Comparison of ENCODE assay signal across 28 mouse cellular contexts in genomic region chr10:10700903-10701302, GRCm38 (mm10). TPM values are rescaled to one million over a fixed set of nuclear protein-coding genes. Genes with fewer than 3 reads are reported as not detected.
DNase-seq lines count a peak whose midpoint lies in the region; ATAC-seq and TF ChIP-seq lines count a peak whose summit lies in the region.
"Had no signal": no experiment of that assay in that cellular context is flagged by ENCODE, and none has a peak within 500 bp of the region (broad histone marks: within the 10 kb centered on the region; RNA-seq: fewer than 3 reads in every experiment).

No protein-coding gene starts in this region.

- 33% methylated on average over 1 of the region's 1 CpGs for WGBS in embryonic facial prominence, embryonic 14.5 days
- WGBS in embryonic facial prominence, embryonic 10.5 days: 62% methylated on average over 1 of the region's 1 CpGs
- WGBS in forebrain, embryonic 16.5 days: 41% methylated on average over 1 of the region's 1 CpGs
- WGBS in forebrain, embryonic 10.5 days: 78% methylated on average over 1 of the region's 1 CpGs

- H3K79me2 ChIP-seq in CH12.LX (replicated peaks; ENCODE audit: control insufficient read depth, extremely low read depth, insufficient read depth, poor library complexity, severe bottlenecking): no peaks in the 10 kb centered on the region

- TF ChIP-seq POLR2A in CH12.LX (IDR thresholded peaks at IDR 0.05; ENCODE audit: low read depth, low read length): no peak

- no peak overlapping the region for H3K9ac ChIP-seq in embryonic facial prominence, embryonic 14.5 days (ENCODE audit: low read depth, low read length)
- no peak overlapping the region for H3K9ac ChIP-seq in forebrain, embryonic 16.5 days (replicated peaks; ENCODE audit: low read depth, low read length)
- H3K9ac ChIP-seq in CH12.LX (ENCODE audit: insufficient read depth, low read depth): no peak overlapping the region
- H3K9ac ChIP-seq: embryonic facial prominence, embryonic 12.5 days; embryonic facial prominence, embryonic 15.5 days had no signal

- dilution Hi-C loops in CH12.LX (cut with MboI; ENCODE audit: extremely low pct_ligation_motif_present, extremely low pct_unique_long_range_greater_than_20kb, low sequenced_read_pairs): no loop called here

- no peaks in the 10 kb centered on the region for H3K4me1 ChIP-seq in embryonic facial prominence, embryonic 14.5 days (ENCODE audit: control insufficient read depth, insufficient read depth, low read length)
- no peaks in the 10 kb centered on the region for H3K4me1 ChIP-seq in embryonic facial prominence, embryonic 10.5 days
- no peaks in the 10 kb centered on the region for H3K4me1 ChIP-seq in forebrain, embryonic 16.5 days (replicated peaks; ENCODE audit: control insufficient read depth, insufficient read depth, low read length)
- H3K4me1 ChIP-seq in forebrain, embryonic 10.5 days: no peaks in the 10 kb centered on the region
- peaks cover 0 to 11% of the 10 kb centered on the region in 2 experiments; a peak in 1 of 4 replicates for H3K4me1 ChIP-seq in CH12.LX (ENCODE audit: control insufficient read depth in 1 of 2, insufficient read depth in 2 of 2)
- H3K4me1 ChIP-seq: embryonic facial prominence, embryonic 12.5 days; embryonic facial prominence, embryonic 15.5 days had no signal

- H3K4me2 ChIP-seq in embryonic facial prominence, embryonic 14.5 days (ENCODE audit: low read depth, low read length): no peak overlapping the region
- H3K4me2 ChIP-seq in forebrain, embryonic 16.5 days (ENCODE audit: low read length): no peak overlapping the region
- no peak overlapping the region for H3K4me2 ChIP-seq in CH12.LX (ENCODE audit: insufficient read depth, low read depth, poor library complexity, severe bottlenecking)
- H3K4me2 ChIP-seq: embryonic facial prominence, embryonic 12.5 days; embryonic facial prominence, embryonic 15.5 days had no signal

- in situ Hi-C loops in CH12.LX (cut with MboI; ENCODE audit: low pct_ligation_motif_present, low pct_unique_long_range_greater_than_20kb, low sequenced_read_pairs): no loop called here

- no peak for TF ChIP-seq CTCF in CH12.LX (conservative IDR thresholded peaks at IDR 0.05 in 1 of 2, IDR thresholded peaks at IDR 0.05 in 1 of 2; ENCODE audit: low read depth in 2 of 2, low read length in 2 of 2)

- no peak overlapping the region for H3K4me3 ChIP-seq in embryonic facial prominence, embryonic 14.5 days (ENCODE audit: low read depth, low read length)
- H3K4me3 ChIP-seq in embryonic facial prominence, embryonic 10.5 days: no peak overlapping the region
- H3K4me3 ChIP-seq in forebrain, embryonic 16.5 days (replicated peaks; ENCODE audit: low read length): no peak overlapping the region
- no peak overlapping the region for H3K4me3 ChIP-seq in forebrain, embryonic 10.5 days
- H3K4me3 ChIP-seq in CH12.LX (replicated peaks in 1 of 3; ENCODE audit: low read depth in 2 of 3, low read length in 2 of 3, poor library complexity in 1 of 3): no peak overlapping the region
- H3K4me3 ChIP-seq: embryonic facial prominence, embryonic 12.5 days; embryonic facial prominence, embryonic 15.5 days; erythroblast, embryonic 14.5 days had no signal

- no peaks in the 10 kb centered on the region for H3K9me3 ChIP-seq in embryonic facial prominence, embryonic 14.5 days (ENCODE audit: control insufficient read depth, low read length)
- H3K9me3 ChIP-seq in embryonic facial prominence, embryonic 10.5 days: no peaks in the 10 kb centered on the region
- no peaks in the 10 kb centered on the region for H3K9me3 ChIP-seq in forebrain, embryonic 16.5 days (ENCODE audit: control insufficient read depth, low read length)
- H3K9me3 ChIP-seq in forebrain, embryonic 10.5 days: no peaks in the 10 kb centered on the region
- peaks cover 4% of the 10 kb centered on the region for H3K9me3 ChIP-seq in CH12.LX (replicated peaks; ENCODE audit: low read length)
- H3K9me3 ChIP-seq: embryonic facial prominence, embryonic 12.5 days; embryonic facial prominence, embryonic 15.5 days had no signal

- peak; percentile 38 for DNase-seq in embryonic facial prominence, embryonic 14.5 days (ENCODE audit: low spot score)
- DNase-seq in embryonic facial prominence, embryonic 10.5 days (ENCODE audit: low spot score): no peak
- DNase-seq in forebrain, embryonic 10.5 days (ENCODE audit: extremely low spot score, low spot score): no peak
- peak; percentile 68 for DNase-seq in CH12.LX (ENCODE audit: extremely low read depth)
- no peak for DNase-seq in right cerebral cortex, postnatal 10 days (ENCODE audit: low spot score in 2 of 2)
- DNase-seq: adrenal gland, adult 2 months; adrenal gland, postnatal 10 days; adrenal gland, postnatal 25 days; B cell, adult 2 months; cerebellum, adult 11 months; cerebellum, adult 18-20 months; cerebellum, adult 8-10 months; cerebellum, adult 9-11 months; cerebellum, postnatal 14 days; cerebellum, postnatal 36 days; embryo, embryonic 11 days had no signal

- no peak overlapping the region for H3K27ac ChIP-seq in embryonic facial prominence, embryonic 14.5 days (replicated peaks; ENCODE audit: low read depth, low read length)
- no peak overlapping the region for H3K27ac ChIP-seq in embryonic facial prominence, embryonic 10.5 days (replicated peaks)
- H3K27ac ChIP-seq in forebrain, embryonic 16.5 days (ENCODE audit: low read length): peak overlapping the region; percentile 3; the same call in 1 of the 2 replicates
- H3K27ac ChIP-seq in forebrain, embryonic 10.5 days: no peak overlapping the region
- H3K27ac ChIP-seq in CH12.LX (ENCODE audit: insufficient read depth, low read depth): no peak overlapping the region
- H3K27ac ChIP-seq: embryonic facial prominence, embryonic 12.5 days; embryonic facial prominence, embryonic 15.5 days had no signal

- no peaks in the 10 kb centered on the region for H3K36me3 ChIP-seq in embryonic facial prominence, embryonic 14.5 days (ENCODE audit: control insufficient read depth, insufficient read depth, low read length)
- H3K36me3 ChIP-seq in embryonic facial prominence, embryonic 10.5 days (replicated peaks): no peaks in the 10 kb centered on the region
- H3K36me3 ChIP-seq in forebrain, embryonic 16.5 days (ENCODE audit: control insufficient read depth, insufficient read depth): no peaks in the 10 kb centered on the region
- no peaks in the 10 kb centered on the region for H3K36me3 ChIP-seq in forebrain, embryonic 10.5 days (replicated peaks)
- no peaks in the 10 kb centered on the region for H3K36me3 ChIP-seq in CH12.LX (replicated peaks in 1 of 2; ENCODE audit: control insufficient read depth in 1 of 2, insufficient read depth in 1 of 2, low read length in 1 of 2)
- H3K36me3 ChIP-seq: embryonic facial prominence, embryonic 12.5 days; embryonic facial prominence, embryonic 15.5 days had no signal

- peak; percentile 62 for TF ChIP-seq EP300 in CH12.LX (IDR thresholded peaks at IDR 0.05; ENCODE audit: low read length)

- no peak for ATAC-seq in embryonic facial prominence, embryonic 14.5 days (ENCODE audit: low read depth)
- no peak for ATAC-seq in forebrain, embryonic 16.5 days
- ATAC-seq: CD4-positive, CD25-positive, alpha-beta regulatory T cell, adult 4 months had no signal

- TF ChIP-seq RAD21 in CH12.LX (IDR thresholded peaks at IDR 0.05; ENCODE audit: low read depth, low read length): no peak

- no peaks in the 10 kb centered on the region for H3K27me3 ChIP-seq in embryonic facial prominence, embryonic 14.5 days (replicated peaks; ENCODE audit: control insufficient read depth, insufficient read depth, low read length)
- H3K27me3 ChIP-seq in embryonic facial prominence, embryonic 10.5 days (replicated peaks; ENCODE audit: low read depth, poor library complexity, severe bottlenecking): no peaks in the 10 kb centered on the region
- no peaks in the 10 kb centered on the region for H3K27me3 ChIP-seq in forebrain, embryonic 16.5 days (replicated peaks; ENCODE audit: control insufficient read depth, insufficient read depth, low read length)
- no peaks in the 10 kb centered on the region for H3K27me3 ChIP-seq in forebrain, embryonic 10.5 days (ENCODE audit: poor library complexity, severe bottlenecking)
- peaks cover 37% of the 10 kb centered on the region for H3K27me3 ChIP-seq in CH12.LX (replicated peaks)
- H3K27me3 ChIP-seq: embryonic facial prominence, embryonic 12.5 days; embryonic facial prominence, embryonic 15.5 days had no signal

TF ChIP-seq in CH12.LX, 34 proteins besides CTCF, POLR2A, EP300 and RAD21:
- TF ChIP-seq TCF12 (IDR thresholded peaks at IDR 0.05; ENCODE audit: low read depth, low read length) (peak; percentile 47; the same call in 1 of the 2 replicates), MAFK (IDR thresholded peaks at IDR 0.05; ENCODE audit: insufficient replicate concordance, low read length) (peak; percentile 87; the same call in 1 of the 2 replicates), BHLHE40 (IDR thresholded peaks at IDR 0.05; ENCODE audit: low read depth, low read length) (0 out of 2 replicates have a peak, but pooled peaks have one; percentile 26), GABPA (IDR thresholded peaks at IDR 0.05; ENCODE audit: insufficient replicate concordance, low read depth, low read length) (no peak), MYC (IDR thresholded peaks at IDR 0.05; ENCODE audit: low read depth, low read length) (no peak), IRF4 (IDR thresholded peaks at IDR 0.05; ENCODE audit: low read depth, low read length) (0 out of 2 replicates have a peak, but pooled peaks have one; percentile 26)
TF ChIP-seq in CH12.LX: peak in this region for 4.

RNA-seq across cellular contexts. Expression of gene Gm10944, which starts 19.8 kb away (rescaled TPM):
- not detected in 2 replicates for polyA plus RNA-seq in embryonic facial prominence, embryonic 14.5 days (2014; fragmentation: Nextera tagmentation; extraction: Ambion mirVana)
- not detected in 2 replicates for polyA plus RNA-seq in embryonic facial prominence, embryonic 10.5 days (2016; fragmentation: Nextera tagmentation; extraction: Ambion mirVana)
- polyA plus RNA-seq in forebrain, embryonic 16.5 days (2015; fragmentation: Nextera tagmentation; extraction: Ambion mirVana): not detected in 2 replicates
- polyA plus RNA-seq in forebrain, embryonic 10.5 days (2016; fragmentation: Nextera tagmentation; extraction: Ambion mirVana): not detected in 2 replicates
- total RNA-seq in CH12.LX (2012; rRNA removed) (not detected in 2 replicates), CH12.LX (2014; rRNA removed) (not detected in 2 replicates)
- polyA plus RNA-seq in CH12.LX (2012; ENCODE audit: insufficient read length, low read depth): not detected in 2 replicates
- total RNA-seq: adrenal gland, adult 2 months; adrenal gland, postnatal 10 days; adrenal gland, postnatal 25 days; adrenal gland, postnatal 4 days; common myeloid progenitor, adult 5-6 weeks; ES-E14; MEL had no signal
- polyA plus RNA-seq: adrenal gland, adult 2 months; brain, embryonic 14.5 days; CD4-positive, CD25-positive, alpha-beta regulatory T cell, adult 4 months; embryonic facial prominence, embryonic 12.5 days; embryonic facial prominence, embryonic 15.5 days; erythroblast, embryonic 14.5 days; forebrain, embryonic 11.5 days; frontal cortex, adult 2 months had no signal

Comparison
In these comparisons a context has a peak if more than half of its experiments do, and no peak if none do; other contexts are left out.
1. DNase-seq: peak in embryonic facial prominence, embryonic 14.5 days (single experiment) and CH12.LX (single experiment); none in embryonic facial prominence, embryonic 10.5 days (single experiment), forebrain, embryonic 10.5 days (single experiment) and right cerebral cortex, postnatal 10 days (0 of 2).